Mouse (Mus musculus) lung, embryonic 16.5 days (tissue): Measurements from ENCODE around the gene Pfas. TPM values are rescaled to one million over a fixed set of nuclear protein-coding genes. Genes with fewer than 3 reads are reported as not detected.
A peak's percentile ranks its signal among the peaks of the same experiment; 100 is the strongest.
"Not testable (repeated sequence)": the region's sequence is repeated elsewhere in the genome, so short reads cannot be mapped to it uniquely, and the experiment has no call there.

Experiments used
- ATAC-seq: fragments of 200-750 bp; cut with Nextera tagmentation; 2 replicates; pipeline ENCODE4 v1.8.0; 2017; ENCODE audit warnings: low read depth, mild to moderate bottlenecking, moderate library complexity
- H3K27ac ChIP-seq: fragments of 300-500 bp; sonication (generic); 2 replicates; pipeline ENCODE4 v1.5.1; 2014; ENCODE audit warnings: mild to moderate bottlenecking, control low read depth, low read length
- H3K27me3 ChIP-seq: fragments of 300-500 bp; sonication (generic); 2 replicates; pipeline ENCODE4 v1.6.1; 2014; ENCODE audit warnings: low read depth, low read length, mixed read lengths; ENCODE audit not compliant: control insufficient read depth, insufficient read depth
- H3K36me3 ChIP-seq: fragments of 300-500 bp; sonication (generic); 2 replicates; pipeline ENCODE4 v1.6.1; 2014; ENCODE audit warnings: low read length; ENCODE audit not compliant: control insufficient read depth, insufficient read depth
- H3K4me1 ChIP-seq: fragments of 300-500 bp; sonication (generic); replicated peaks from 2 replicates; pipeline ENCODE4 v1.6.1; 2014; ENCODE audit warnings: low read length, mixed read lengths; ENCODE audit not compliant: control insufficient read depth, insufficient read depth
- H3K4me2 ChIP-seq: fragments of 300-500 bp; sonication (generic); 2 replicates; pipeline ENCODE4 v1.6.1; 2014; ENCODE audit warnings: low read depth, low read length, control low read depth
- H3K4me3 ChIP-seq: fragments of 300-500 bp; sonication (generic); 2 replicates; pipeline ENCODE4 v1.5.1; 2014; ENCODE audit warnings: mild to moderate bottlenecking, low read length, control low read depth
- H3K9ac ChIP-seq: fragments of 300-500 bp; sonication (generic); 2 replicates; pipeline ENCODE4 v1.6.1; 2014; ENCODE audit warnings: low read length, control low read depth
- H3K9me3 ChIP-seq: fragments of 300-500 bp; sonication (generic); 2 replicates; pipeline ENCODE4 v1.6.1; 2016; ENCODE audit warnings: low read length; ENCODE audit not compliant: control insufficient read depth
- WGBS: fragments of 180-500 bp; shearing (Covaris S2); extraction: QIAGEN DNeasy Blood & Tissue Kit; methylation state at CpG from one replicate; pipeline ENCODE4 v1.1.7; 2014; 5-methylcytosine and 5-hydroxymethylcytosine counted together
- polyA plus RNA-seq: library from polyadenylated mRNA; unstranded; fragments of >200 nt; fragmentation: Nextera tagmentation; extraction: Ambion mirVana; gene quantifications from 2 replicates; pipeline ENCODE4 v1.2.1, GENCODE M21; 2015

The Pfas gene
- polyA plus RNA-seq, 1 experiment from 2014 or later: 27.0 TPM

GRCm38 (mm10) chr11:68982639-68983369 is 25.5 kb downstream of the Pfas start:
- Histone ChIP-seq H3K36me3 (peaks cover 4% of the 10 kb centered on the region; the same call in 1 of the 2 replicates), H3K27me3 (no peaks in the 10 kb centered on the region), H3K4me2 (no peak overlapping the region), H3K4me1 (peaks cover 4% of the 10 kb centered on the region; the same call in 1 of the 2 replicates), H3K27ac (no peak overlapping the region), H3K9me3 (no peaks in the 10 kb centered on the region), H3K4me3 (no peak overlapping the region), H3K9ac (no peak overlapping the region)
- 25% methylated on average over 4 of the region's 4 CpGs for WGBS
- ATAC-seq: peak; percentile 54; the same call in 1 of the 2 replicates

- Histone ChIP-seq H3K9me3 (no peaks in the 10 kb centered on the region), H3K36me3 (no peaks in the 10 kb centered on the region), H3K27ac (no peak overlapping the region), H3K9ac (0 out of 2 replicates have a peak overlapping the region, but pooled peaks have one; percentile 13), H3K4me1 (peaks cover 4% of the 10 kb centered on the region; the same call in 1 of the 2 replicates), H3K27me3 (no peaks in the 10 kb centered on the region), H3K4me3 (no peak overlapping the region), H3K4me2 (no peak overlapping the region)
- ATAC-seq: no peak
- WGBS: 34% methylated on average over 3 of the region's 3 CpGs
Measured at GRCm38 (mm10) chr11:68980919-68981318, 27.3 kb downstream of the Pfas start.

GRCm38 (mm10) chr11:68979320-68979733 is 28.9 kb downstream of the Pfas start:
- Histone ChIP-seq H3K27me3 (no peaks in the 10 kb centered on the region), H3K27ac (no peak overlapping the region; the same call in 1 of the 2 replicates), H3K4me1 (peaks cover 4% of the 10 kb centered on the region; the same call in 1 of the 2 replicates), H3K36me3 (no peaks in the 10 kb centered on the region), H3K4me2 (no peak overlapping the region), H3K9me3 (no peaks in the 10 kb centered on the region), H3K4me3 (no peak overlapping the region), H3K9ac (no peak overlapping the region)
- WGBS: 32% methylated on average over 5 of the region's 5 CpGs
- ATAC-seq: no peak

- H3K27me3 ChIP-seq: no peaks in the 10 kb centered on the region
- no peaks in the 10 kb centered on the region for H3K9me3 ChIP-seq
- H3K9ac ChIP-seq: no peak overlapping the region
- no peak overlapping the region for H3K4me2 ChIP-seq
- no peak for ATAC-seq
- peaks cover 12% of the 10 kb centered on the region for H3K4me1 ChIP-seq
- no peak overlapping the region for H3K27ac ChIP-seq
- no peaks in the 10 kb centered on the region for H3K36me3 ChIP-seq
- no peak overlapping the region for H3K4me3 ChIP-seq
- 93% methylated on average over 1 of the region's 1 CpGs for WGBS
Measured at GRCm38 (mm10) chr11:68975601-68976000, 32.7 kb downstream of the Pfas start.

- H3K9ac ChIP-seq: peak within 1 kb of the TSS; percentile 40
- H3K9me3 ChIP-seq: no peaks in the 10 kb centered on the region
- H3K4me2 ChIP-seq: peak within 1 kb of the TSS; percentile 58
- ATAC-seq: no peak
- no peak within 1 kb of the TSS for H3K27ac ChIP-seq
- no peaks in the 10 kb centered on the region for H3K36me3 ChIP-seq
- peaks cover 17% of the 10 kb centered on the region for H3K4me1 ChIP-seq
- no peaks in the 10 kb centered on the region for H3K27me3 ChIP-seq
- WGBS: 73% methylated on average over 7 of the region's 7 CpGs
- peak within 1 kb of the TSS; percentile 55 for H3K4me3 ChIP-seq
Measured at GRCm38 (mm10) chr11:68975085-68975484, 33.2 kb downstream of the Pfas start, which contains the start of gene Rangrf. Gene Rangrf, minus strand, starts transcription at chr11:68975185.

GRCm38 (mm10) chr11:68974059-68974450 is 34.2 kb downstream of the Pfas start:
- H3K27ac ChIP-seq: no peak overlapping the region
- peak overlapping the region; percentile 40 for H3K9ac ChIP-seq
- peak overlapping the region; percentile 55 for H3K4me3 ChIP-seq
- H3K36me3 ChIP-seq: no peaks in the 10 kb centered on the region
- H3K4me1 ChIP-seq: peaks cover 14% of the 10 kb centered on the region
- H3K9me3 ChIP-seq: no peaks in the 10 kb centered on the region
- peak; percentile 17 for ATAC-seq
- H3K27me3 ChIP-seq: no peaks in the 10 kb centered on the region
- WGBS: 32% methylated on average over 6 of the region's 6 CpGs
- H3K4me2 ChIP-seq: peak overlapping the region; percentile 58

- peak overlapping the region; percentile 55 for H3K4me3 ChIP-seq
- ATAC-seq: peak; percentile 94
- H3K27me3 ChIP-seq, H3K36me3 ChIP-seq, H3K27ac ChIP-seq, H3K9me3 ChIP-seq: not testable (repeated sequence)
- WGBS: under 1% methylated on average over 37 of the region's 38 CpGs
- H3K9ac ChIP-seq: peak overlapping the region; percentile 40
- H3K4me1 ChIP-seq: peaks cover 15% of the 10 kb centered on the region
- peak overlapping the region; percentile 58 for H3K4me2 ChIP-seq
Measured at GRCm38 (mm10) chr11:68973250-68974058, 34.8 kb downstream of the Pfas start.

- H3K9ac ChIP-seq: no peak overlapping the region
- no peaks in the 10 kb centered on the region for H3K27me3 ChIP-seq
Measured at GRCm38 (mm10) chr11:68970232-68970631, 38.0 kb downstream of the Pfas start.

GRCm38 (mm10) chr11:68968752-68969151 is 39.5 kb downstream of the Pfas start:
- 83% methylated on average over 11 of the region's 11 CpGs for WGBS

More at GRCm38 (mm10) chr11:68970232-68970631, 38.0 kb downstream of the Pfas start:
- Histone ChIP-seq H3K4me1 (peaks cover 25% of the 10 kb centered on the region), H3K4me2 (no peak overlapping the region), H3K36me3 (no peaks in the 10 kb centered on the region), H3K27ac (no peak overlapping the region), H3K9me3 (no peaks in the 10 kb centered on the region), H3K4me3 (no peak overlapping the region)
- ATAC-seq: no peak
- WGBS: 42% methylated on average over 4 of the region's 4 CpGs

More at GRCm38 (mm10) chr11:68968752-68969151, 39.5 kb downstream of the Pfas start:
- Histone ChIP-seq H3K4me2 (no peak overlapping the region), H3K27ac (no peak overlapping the region), H3K9me3 (no peaks in the 10 kb centered on the region), H3K36me3 (no peaks in the 10 kb centered on the region), H3K4me3 (no peak overlapping the region), H3K9ac (no peak overlapping the region; the same call in 1 of the 2 replicates), H3K27me3 (no peaks in the 10 kb centered on the region), H3K4me1 (peaks cover 23% of the 10 kb centered on the region)
- ATAC-seq: no peak
